Mouse (Mus musculus) erythroblast, embryonic 14.5 days (primary cell): ENCODE results near the gene Rbm20.

ENCODE experiments used
- GATA1 ChIP-seq: IDR thresholded peaks from 2 replicates; pipeline ENCODE4 v1.6.1; 2012; ENCODE audit warnings: low read length, inconsistent platforms, mixed read lengths
- TAL1 ChIP-seq: IDR thresholded peaks from 3 replicates; pipeline ENCODE4 v1.6.1; 2012; ENCODE audit warnings: low read length, inconsistent platforms, mixed read lengths

DNA sequence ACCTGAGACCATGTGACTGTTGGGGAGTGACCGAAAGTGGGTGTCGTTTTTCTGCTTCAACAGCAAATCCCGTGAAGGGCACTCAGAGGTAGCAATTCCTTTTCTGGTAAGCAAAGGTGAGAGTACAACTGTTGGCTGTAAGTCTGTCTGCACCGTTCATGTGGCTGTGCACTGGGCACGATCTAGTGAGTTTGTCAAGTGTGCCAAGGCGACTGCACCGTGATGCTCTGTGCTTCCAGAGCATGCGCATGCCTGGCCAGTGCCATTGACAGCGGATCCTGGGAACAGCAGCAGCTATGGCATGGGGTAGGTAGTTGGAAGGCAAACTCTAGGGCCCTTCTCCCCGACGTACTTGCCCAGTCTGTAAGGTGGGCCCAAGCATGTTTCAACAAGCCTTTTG, 49.6 kb downstream of the Rbm20 start:
- TF ChIP-seq TAL1 (no peak), GATA1 (no peak)
